In genomic region chr11:50108823-50109244, GRCm38 (mm10) we compare ENCODE assay signal across 10 mouse cellular contexts. TPM values are rescaled to one million over a fixed set of nuclear protein-coding genes. Genes with fewer than 3 reads are reported as not detected.
DNase-seq lines count a peak whose midpoint lies in the region; TF ChIP-seq lines count a peak whose summit lies in the region.
"Had no signal": no experiment of that assay in that cellular context is flagged by ENCODE, and none has a peak within 500 bp of the region (broad histone marks: within the 10 kb centered on the region; RNA-seq: fewer than 3 reads in every experiment).

No protein-coding gene starts in this region.

- WGBS in kidney, adult 2 months, result 40% methylated on average over 8 of the region's 8 CpGs

- TF ChIP-seq CTCF in layer of hippocampus, adult 2 months (conservative IDR thresholded peaks at IDR 0.05), result no peak
- 0 out of 2 replicates have a peak, but pooled peaks have one; percentile 5 for TF ChIP-seq CTCF in kidney, adult 2 months (conservative IDR thresholded peaks at IDR 0.05; ENCODE audit: insufficient read depth, insufficient read length, low read depth, low read length)

- H3K27me3 ChIP-seq in kidney, adult 2 months (replicated peaks; ENCODE audit: control insufficient read depth, insufficient read depth, low read length), result no peaks in the 10 kb centered on the region
- H3K27me3 ChIP-seq: limb, embryonic 13.5 days had no signal

- peaks cover 9% of the 10 kb centered on the region for H3K4me1 ChIP-seq in kidney, adult 2 months (ENCODE audit: control insufficient read depth, insufficient read depth, low read length)

- no peak for DNase-seq in layer of hippocampus, adult 2 months (ENCODE audit: low spot score in 2 of 2)
- no peak for DNase-seq in layer of hippocampus, adult 9-10 months (ENCODE audit: low spot score)
- DNase-seq in heart, adult 8-10 months (ENCODE audit: low spot score), result peak; percentile 55
- DNase-seq in kidney, adult 2 months, result peak; percentile 77
- DNase-seq in lung, postnatal 36 days, result peak; percentile 34
- no peak for DNase-seq in layer of hippocampus, postnatal 36 days
- no peak for DNase-seq in urinary bladder, adult 2 months (ENCODE audit: low spot score)
- DNase-seq in left cerebral cortex, adult 11 months (ENCODE audit: low spot score), result no peak
- DNase-seq: retina, postnatal 1 day had no signal

- H3K36me3 ChIP-seq in kidney, adult 2 months (ENCODE audit: control insufficient read depth, insufficient read depth, low read length), result no peaks in the 10 kb centered on the region; the same call in 1 of the 2 replicates

- peak overlapping the region; percentile 65; the same call in 1 of the 2 replicates for H3K27ac ChIP-seq in layer of hippocampus, adult 2 months
- peak overlapping the region; percentile 79 for H3K27ac ChIP-seq in kidney, adult 2 months (ENCODE audit: insufficient read depth, low read depth, low read length)

- no peak overlapping the region for H3K4me3 ChIP-seq in layer of hippocampus, adult 2 months
- H3K4me3 ChIP-seq in kidney, adult 2 months (ENCODE audit: insufficient read depth, low read depth, low read length), result no peak overlapping the region
- H3K4me3 ChIP-seq: limb, embryonic 13.5 days had no signal

- no peak for TF ChIP-seq POLR2A in kidney, adult 2 months (IDR thresholded peaks at IDR 0.05; ENCODE audit: low read depth, low read length)

RNA-seq across cellular contexts. Expression of gene Tbc1d9b, which starts 22.4 kb away (rescaled TPM):
- 100 to 1,000 TPM; 104 to 107 TPM for total RNA-seq in layer of hippocampus, adult 2 months (2021)
- 10 to 100 TPM; 45.9 to 47.4 (median 46.5) TPM for total RNA-seq in heart, adult 8-10 months (2022)
- polyA plus RNA-seq in kidney, adult 2 months (2012; rRNA removed), result 52.2 and 60.9 TPM in 2 replicates
- 100 to 1,000 TPM; 102 to 104 TPM for total RNA-seq in layer of hippocampus, postnatal 36 days (2021)
- polyA plus RNA-seq in urinary bladder, adult 2 months (2012; rRNA removed), result 36.3 and 45.8 TPM in 2 replicates

Comparison
In these comparisons a context has a peak if more than half of its experiments do, and no peak if none do; other contexts are left out.
1. DNase-seq: peak in heart, adult 8-10 months (single experiment), kidney, adult 2 months (single experiment) and lung, postnatal 36 days (single experiment); none in layer of hippocampus, adult 2 months (0 of 2), layer of hippocampus, adult 9-10 months (single experiment), layer of hippocampus, postnatal 36 days (0 of 2), urinary bladder, adult 2 months (single experiment) and left cerebral cortex, adult 11 months (single experiment).